Mouse (Mus musculus): ENCODE data around the gene Wbp1.

The Wbp1 gene

GRCm38 (mm10) chr6:83140044-83140443 is 18.7 kb upstream of the Wbp1 start:
- DNase-seq (ENCODE audit: extremely low read depth, low read depth) = no peak

- no peak for DNase-seq (ENCODE audit: extremely low read depth, low read depth)
Measured at GRCm38 (mm10) chr6:83138056-83138455, 16.7 kb upstream of the Wbp1 start.

GRCm38 (mm10) chr6:83137576-83137950 is 16.2 kb upstream of the Wbp1 start:
- DNase-seq (ENCODE audit: extremely low read depth, low read depth) = no peak

- DNase-seq (ENCODE audit: extremely low read depth, low read depth) = no peak
Measured at GRCm38 (mm10) chr6:83136881-83137575, 15.7 kb upstream of the Wbp1 start.

DNA sequence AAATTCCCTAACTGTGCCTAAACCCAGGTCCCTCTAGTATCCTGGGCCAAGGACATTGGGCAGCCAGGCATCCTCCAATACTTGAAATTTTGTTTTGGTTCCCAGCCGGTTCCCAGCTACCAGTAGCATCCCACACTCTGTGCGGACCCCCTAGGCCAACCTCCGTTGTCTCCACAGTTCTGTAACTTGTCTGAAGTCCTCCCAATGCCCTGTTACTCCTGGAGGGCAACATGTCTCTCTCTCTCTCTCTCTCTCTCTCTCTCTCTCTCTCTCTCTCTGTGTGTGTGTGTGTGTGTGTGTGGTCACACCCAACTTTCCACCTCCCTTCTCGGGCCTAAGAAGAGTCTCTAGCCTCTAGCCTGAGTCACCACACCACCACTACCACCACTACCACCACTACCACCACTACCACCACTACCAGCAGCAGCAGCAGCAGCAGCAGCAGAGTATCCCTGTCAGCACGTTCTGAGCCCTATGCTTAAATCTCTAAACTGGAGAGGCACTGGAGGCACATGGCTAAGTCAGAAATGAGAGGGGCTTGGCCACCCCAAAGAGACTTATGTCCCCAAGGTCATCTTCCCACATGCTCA is 15.0 kb upstream of the Wbp1 start:
- DNase-seq (ENCODE audit: extremely low read depth, low read depth) = no peak

GRCm38 (mm10) chr6:83135571-83136161 is 14.3 kb upstream of the Wbp1 start:
- DNase-seq (ENCODE audit: extremely low read depth, low read depth) = no peak

DNA sequence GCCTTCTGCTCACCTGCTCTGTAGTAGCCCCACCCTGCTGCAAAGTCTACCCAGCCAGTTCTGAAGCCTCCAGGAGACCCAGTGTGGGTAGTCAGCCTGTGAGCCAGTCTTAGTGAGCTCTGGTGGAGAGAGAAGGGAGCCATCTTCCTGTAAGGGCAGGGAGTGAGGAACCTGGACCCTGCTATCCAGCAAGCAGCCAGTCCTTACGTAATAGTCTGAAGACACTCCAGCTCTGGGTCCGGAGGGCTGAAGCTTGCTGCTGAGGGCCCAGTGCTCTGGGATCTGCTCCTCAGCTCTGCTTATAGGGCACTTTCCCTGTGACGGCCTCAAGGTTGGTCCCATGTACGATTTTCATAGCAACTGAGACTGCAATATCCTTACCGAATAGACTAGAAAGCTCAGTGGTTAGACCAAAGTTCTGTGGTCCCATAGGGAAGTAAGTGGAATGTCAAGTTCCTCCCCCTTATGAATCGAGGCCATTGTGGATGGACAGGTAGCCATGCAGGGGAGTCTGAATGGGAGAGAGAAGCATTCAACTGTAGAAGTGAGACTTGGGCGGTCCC is 13.7 kb upstream of the Wbp1 start, which contains the start of gene Rtkn:
Rtkn (plus strand) TSS at position 513 of the 563 bp plus-strand sequence.
- DNase-seq (ENCODE audit: extremely low read depth, low read depth) = no peak

- no peak for DNase-seq (ENCODE audit: extremely low read depth, low read depth)
Measured at GRCm38 (mm10) chr6:83134226-83134625, 12.9 kb upstream of the Wbp1 start.

DNA sequence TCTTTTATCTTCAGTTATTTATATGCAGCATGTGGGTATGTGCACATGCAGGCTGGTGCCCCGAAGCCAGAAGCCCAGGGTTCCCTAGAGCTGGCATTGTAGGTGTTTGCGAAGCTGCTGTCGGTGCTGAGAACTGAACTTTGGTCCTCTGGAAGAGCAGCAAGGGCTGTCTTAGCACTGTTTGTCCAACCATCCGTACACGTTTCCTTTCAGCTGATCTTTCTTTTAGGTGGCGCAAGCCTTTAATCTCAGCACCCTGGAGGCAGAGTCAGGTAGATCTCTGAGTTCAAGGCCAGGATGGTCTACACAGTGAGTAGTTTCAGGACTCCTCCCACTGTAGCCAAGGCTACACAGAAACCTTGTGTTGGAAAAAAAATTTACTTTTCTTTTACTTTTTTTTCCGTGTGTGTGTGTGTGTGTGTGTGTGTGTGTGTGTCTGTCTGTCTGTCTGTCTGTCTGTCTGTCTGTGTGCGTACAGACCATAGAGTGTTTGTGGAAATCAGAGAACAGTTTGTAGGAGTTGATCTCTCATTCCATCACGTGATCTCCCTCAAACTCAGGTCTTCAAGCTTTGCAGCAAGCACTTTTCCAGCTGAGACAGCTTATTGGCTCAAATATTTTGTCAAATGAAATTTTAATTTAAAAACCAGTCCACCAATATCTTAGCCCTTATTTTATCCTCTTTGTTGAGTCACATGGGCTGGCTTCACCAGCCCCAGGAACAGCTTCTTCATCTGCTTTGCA is 11.0 kb upstream of the Wbp1 start:
- DNase-seq (ENCODE audit: extremely low read depth, low read depth) = no peak

- no peak for DNase-seq (ENCODE audit: extremely low read depth, low read depth)
Measured at GRCm38 (mm10) chr6:83131469-83132034, 10.2 kb upstream of the Wbp1 start.

GRCm38 (mm10) chr6:83127419-83127818 is 6.1 kb upstream of the Wbp1 start:
- DNase-seq (ENCODE audit: extremely low read depth, low read depth) = no peak

DNA sequence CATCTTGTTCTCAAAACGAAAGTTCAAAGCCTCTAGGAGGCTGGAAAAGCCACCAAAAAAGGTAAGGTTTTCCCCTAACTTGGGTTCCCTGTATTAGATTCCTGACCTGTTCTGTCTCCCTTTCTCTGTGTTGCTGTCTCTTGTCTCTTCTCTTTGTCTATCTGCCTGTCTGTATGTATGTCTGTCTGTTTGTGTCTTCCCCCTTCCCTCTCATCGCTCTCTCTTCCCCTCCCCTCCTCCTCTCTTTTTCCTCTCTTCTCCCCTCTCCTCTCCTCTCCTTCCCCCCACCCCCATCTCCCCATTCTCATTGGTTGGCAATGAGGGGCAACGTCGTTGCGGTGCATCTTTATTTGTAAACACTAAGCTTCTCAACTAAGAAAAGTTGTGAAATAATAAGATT is 4.0 kb upstream of the Wbp1 start, which contains the start of gene Ino80b:
Ino80b (minus strand) TSS at position 101 of the 400 bp plus-strand sequence.
- DNase-seq (ENCODE audit: extremely low read depth, low read depth) = no peak

- peak; percentile 97 for DNase-seq (ENCODE audit: extremely low read depth, low read depth)
Measured at GRCm38 (mm10) chr6:83124851-83125312, 3.5 kb upstream of the Wbp1 start.

GRCm38 (mm10) chr6:83122961-83123360 is 1.6 kb upstream of the Wbp1 start:
- DNase-seq (ENCODE audit: extremely low read depth, low read depth) = no peak

GRCm38 (mm10) chr6:83121863-83122710 is 728 bp upstream of the Wbp1 start:
- no peak for DNase-seq (ENCODE audit: extremely low read depth, low read depth)

- DNase-seq (ENCODE audit: extremely low read depth, low read depth) = no peak
Measured at GRCm38 (mm10) chr6:83119734-83120051, 1.7 kb downstream of the Wbp1 start.

DNA sequence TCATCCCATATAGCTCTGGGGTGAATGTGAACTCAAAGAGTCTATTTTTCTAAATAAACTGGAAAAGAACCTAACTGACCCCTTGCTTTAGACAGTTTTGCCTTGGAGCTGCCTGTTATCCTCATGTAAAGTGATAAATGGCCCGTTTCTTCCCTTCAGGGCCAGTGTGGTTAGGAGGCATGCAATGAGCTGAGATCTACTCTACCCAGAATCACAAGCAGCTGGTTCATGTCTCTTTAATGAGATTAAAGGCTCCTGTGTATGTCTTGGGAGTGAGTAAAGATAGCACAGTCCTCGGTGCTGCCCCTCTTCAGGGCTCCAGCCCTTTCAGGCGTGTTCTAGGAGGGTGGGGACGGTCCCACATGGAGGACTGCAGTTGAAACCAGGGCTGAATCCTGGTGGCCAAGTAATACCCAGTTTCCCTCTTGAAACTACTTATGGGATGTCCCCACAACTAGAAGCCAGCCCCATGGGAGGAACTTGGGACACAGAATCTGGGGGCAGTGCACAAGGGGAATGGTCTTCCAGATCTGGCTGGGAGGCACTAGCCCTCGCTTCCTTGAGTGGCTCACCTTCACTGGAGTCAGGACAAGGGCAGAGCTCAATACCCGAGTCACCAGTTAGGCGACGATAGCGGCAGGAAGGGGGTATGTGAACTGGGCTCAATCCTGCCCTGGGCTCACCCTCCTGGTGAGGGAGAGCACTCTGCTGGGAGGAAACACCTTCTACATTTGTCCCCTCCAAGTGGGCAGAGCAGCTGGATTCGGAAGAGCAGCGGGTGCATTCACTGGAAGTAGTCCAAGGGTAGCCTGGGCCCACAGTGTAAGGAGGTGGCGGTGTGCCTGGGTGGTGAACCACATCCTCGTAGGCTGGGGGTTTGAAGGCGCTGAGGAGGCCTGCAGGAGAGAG is 2.3 kb downstream of the Wbp1 start:
- no peak for DNase-seq (ENCODE audit: extremely low read depth, low read depth)

GRCm38 (mm10) chr6:83118369-83118768 is 3.0 kb downstream of the Wbp1 start:
- DNase-seq (ENCODE audit: extremely low read depth, low read depth) = no peak

- DNase-seq (ENCODE audit: extremely low read depth, low read depth) = no peak
Measured at GRCm38 (mm10) chr6:83117616-83118015, 3.7 kb downstream of the Wbp1 start.

- no peak for DNase-seq (ENCODE audit: extremely low read depth, low read depth)
Measured at GRCm38 (mm10) chr6:83117165-83117438, 4.3 kb downstream of the Wbp1 start.
